Mouse (Mus musculus): Measurements from ENCODE around the gene Olfr323. TPM values are rescaled to one million over a fixed set of nuclear protein-coding genes. Genes with fewer than 3 reads are reported as not detected.

The Olfr323 gene
- total RNA-seq, 2 experiments from 2014 or later = not detected

DNA sequence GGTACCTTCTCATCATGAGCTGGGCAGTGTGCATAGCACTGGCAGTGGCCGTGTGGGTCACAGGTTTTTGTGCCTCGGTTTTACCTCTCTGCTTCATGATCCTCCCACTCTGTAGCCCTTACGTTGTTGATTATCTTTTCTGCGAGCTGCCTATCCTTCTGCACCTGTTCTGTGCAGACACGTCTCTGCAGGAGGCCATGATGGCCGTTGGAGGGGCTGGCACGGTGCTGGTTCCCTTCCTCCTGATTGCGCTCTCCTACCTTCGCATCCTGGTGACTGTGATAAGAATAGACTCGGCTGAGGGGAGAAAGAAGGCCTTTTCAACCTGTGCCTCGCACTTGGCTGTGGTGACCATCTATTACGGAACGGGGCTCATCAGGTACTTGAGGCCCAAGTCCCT, 32.5 kb downstream of the Olfr323 start:
- no peak for DNase-seq (ENCODE audit: extremely low spot score in 1 of 2, low spot score in 2 of 2)
- no peak overlapping the region for H3K27ac ChIP-seq
- intact Hi-C loops (cut with DNase I) = no loop called here
- no peak for TF ChIP-seq CTCF (IDR thresholded peaks at IDR 0.05)
- no peak overlapping the region for H3K4me3 ChIP-seq

DNA sequence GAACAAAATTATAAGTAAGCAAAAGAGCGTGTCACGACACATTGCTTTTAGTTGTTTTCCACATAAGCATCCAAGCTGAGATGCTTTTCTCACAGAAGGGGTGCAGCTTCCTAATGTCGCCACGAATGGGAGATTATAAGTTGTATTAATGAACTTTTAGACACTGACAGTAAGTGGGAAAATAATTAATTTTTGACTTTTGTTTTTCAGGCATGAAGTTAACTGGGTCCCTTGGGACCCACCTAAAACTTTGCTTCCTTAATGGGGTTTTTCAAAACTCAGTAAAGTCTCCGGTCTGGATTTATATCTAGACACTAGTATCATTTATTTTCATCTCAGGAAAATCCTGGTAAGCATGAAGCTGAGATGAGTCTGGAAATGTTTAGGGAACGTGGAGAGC, 35.5 kb downstream of the Olfr323 start, which contains the start of gene Olfr324:
Olfr324 (plus strand) TSS at position 301 of the 400 bp plus-strand sequence.
- H3K4me3 ChIP-seq = no peak within 1 kb of the TSS
- H3K27ac ChIP-seq = no peak within 1 kb of the TSS
- TF ChIP-seq CTCF (IDR thresholded peaks at IDR 0.05) = no peak
- intact Hi-C loops (cut with DNase I) = no loop called here
- no peak for DNase-seq (ENCODE audit: extremely low spot score in 1 of 2, low spot score in 2 of 2)

GRCm38 (mm10) chr11:58588620-58589250, 41.6 kb downstream of the Olfr323 start:
- H3K27ac ChIP-seq = no peak overlapping the region
- no peak for DNase-seq (ENCODE audit: extremely low spot score in 1 of 2, low spot score in 2 of 2)
- intact Hi-C loops (cut with DNase I) = no loop called here
- no peak for TF ChIP-seq CTCF (IDR thresholded peaks at IDR 0.05)
- H3K4me3 ChIP-seq = no peak overlapping the region

DNA sequence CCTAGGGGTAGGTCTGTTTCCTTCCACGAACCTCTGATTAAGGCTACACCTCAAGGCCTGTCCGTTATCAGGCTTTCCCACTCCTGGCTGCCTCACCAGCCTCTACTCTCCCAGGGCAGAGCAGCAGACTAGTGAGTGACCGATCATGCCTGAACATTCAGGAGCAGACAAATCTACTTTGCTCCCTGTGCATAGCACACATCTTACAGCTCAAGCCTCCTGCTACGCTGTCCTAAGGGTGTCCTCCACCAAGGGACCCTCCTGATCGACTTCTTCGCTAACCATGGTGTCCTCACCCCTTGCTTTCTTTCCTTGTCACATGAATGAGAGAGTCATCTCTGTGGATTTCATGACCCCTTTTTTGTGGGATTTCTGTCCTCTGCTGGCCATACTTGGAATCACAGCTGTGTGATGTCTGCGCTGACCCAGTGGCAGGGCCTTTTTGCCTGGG, 42.4 kb downstream of the Olfr323 start:
- peak in 1 of 2 experiments; percentile 40 for DNase-seq (ENCODE audit: extremely low spot score in 1 of 2, low spot score in 2 of 2)
- no peak overlapping the region for H3K27ac ChIP-seq
- intact Hi-C loops (cut with DNase I) = loop anchor here (2.0 kb wide), 1 partner anchor 185 kb away; no protein-coding TSS in a partner anchor
- peak; percentile 90 for TF ChIP-seq CTCF (IDR thresholded peaks at IDR 0.05)
- no peak overlapping the region for H3K4me3 ChIP-seq

GRCm38 (mm10) chr11:58578636-58579035, 51.7 kb downstream of the Olfr323 start:
- TF ChIP-seq CTCF (IDR thresholded peaks at IDR 0.05) = no peak
- intact Hi-C loops (cut with DNase I) = no loop called here
- DNase-seq (ENCODE audit: extremely low spot score in 1 of 2, low spot score in 2 of 2) = no peak
- no peak overlapping the region for H3K4me3 ChIP-seq
- H3K27ac ChIP-seq = no peak overlapping the region

DNA sequence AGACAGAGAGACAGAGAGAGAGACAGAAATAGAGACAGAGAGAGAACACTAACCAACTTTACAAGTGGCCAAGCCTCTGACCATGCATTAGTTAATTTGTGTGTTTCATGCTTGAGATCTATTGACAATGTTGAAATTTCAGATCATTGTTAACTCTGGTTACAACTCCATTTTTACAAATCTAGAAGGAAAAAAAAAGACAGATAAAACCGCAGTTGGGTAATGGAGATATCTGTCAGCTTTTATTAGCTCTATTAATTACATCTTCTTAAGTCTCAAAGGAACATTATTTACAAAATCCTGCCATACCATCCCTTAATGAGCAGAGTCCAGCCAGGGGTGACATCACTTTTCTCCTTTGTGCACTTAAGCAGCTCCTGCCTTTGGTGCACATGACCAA, 52.9 kb downstream of the Olfr323 start, which contains the start of gene Olfr325:
Olfr325 (plus strand) TSS at position 301 of the 400 bp plus-strand sequence.
- no peak within 1 kb of the TSS for H3K4me3 ChIP-seq
- DNase-seq (ENCODE audit: extremely low spot score in 1 of 2, low spot score in 2 of 2) = no peak
- TF ChIP-seq CTCF (IDR thresholded peaks at IDR 0.05) = no peak
- intact Hi-C loops (cut with DNase I) = no loop called here
- no peak within 1 kb of the TSS for H3K27ac ChIP-seq

Other genes starting within 250 kb of the Olfr323 start
- gene 1810065E05Rik, start 209.4 kb downstream of the Olfr323 start, total RNA-seq (2021) = not detected
- not detected for gene Gm12253, start 197.9 kb downstream of the Olfr323 start, total RNA-seq (2021)
- not detected for gene Lypd9, start 177.6 kb downstream of the Olfr323 start, total RNA-seq (2021)
- not detected for gene Olfr30, start 168.2 kb downstream of the Olfr323 start, total RNA-seq (2021)
- not detected for gene Olfr332, start 137.9 kb downstream of the Olfr323 start, total RNA-seq (2021)
- gene Olfr331, start 127.9 kb downstream of the Olfr323 start, total RNA-seq (2021) = not detected
- not detected for gene Olfr330, start 95.7 kb downstream of the Olfr323 start, total RNA-seq (2021)
- not detected for gene Olfr329-ps, start 84.1 kb downstream of the Olfr323 start, total RNA-seq (2021)
- gene Olfr328, start 74.9 kb downstream of the Olfr323 start, total RNA-seq (2021) = under 1 TPM; 0.12 to 0.27 TPM
- gene Olfr224, start 59.9 kb downstream of the Olfr323 start, total RNA-seq (2021) = not detected
- not detected for gene Olfr325, start 52.8 kb downstream of the Olfr323 start, total RNA-seq (2021)
- gene Olfr324, start 35.4 kb downstream of the Olfr323 start, total RNA-seq (2021) = not detected
- gene 2210407C18Rik, start 14.4 kb downstream of the Olfr323 start, total RNA-seq (2021) = not detected
- not detected for gene Trim58, start 10.0 kb upstream of the Olfr323 start, total RNA-seq (2021)
- gene Olfr322, start 28.3 kb upstream of the Olfr323 start, total RNA-seq (2021) = not detected
- gene Olfr320, start 50.6 kb upstream of the Olfr323 start, total RNA-seq (2021) = not detected
- not detected for gene Olfr319, start 68.7 kb upstream of the Olfr323 start, total RNA-seq (2021)
- not detected for gene Olfr318, start 93.5 kb upstream of the Olfr323 start, total RNA-seq (2021)
- gene Olfr317, start 108.7 kb upstream of the Olfr323 start, total RNA-seq (2021) = under 1 TPM in 1 of 2 experiments, not detected in 1; 0.23 TPM
- 1 to 10 TPM; 1.2 to 1.4 TPM for gene Olfr316, start 122.2 kb upstream of the Olfr323 start, total RNA-seq (2021)
- not detected for gene Olfr315, start 142.7 kb upstream of the Olfr323 start, total RNA-seq (2021)
- not detected for gene Olfr314, start 152.5 kb upstream of the Olfr323 start, total RNA-seq (2021)
- gene Fam183b, start 171.5 kb upstream of the Olfr323 start, total RNA-seq (2021) = 1 to 10 TPM; 1.4 to 3.5 TPM
- not detected for gene Olfr313, start 184.5 kb upstream of the Olfr323 start, total RNA-seq (2021)
- gene Olfr312, start 198.7 kb upstream of the Olfr323 start, total RNA-seq (2021) = under 1 TPM in 1 of 2 experiments, not detected in 1; 0.09 TPM
- gene Olfr311, start 208.8 kb upstream of the Olfr323 start, total RNA-seq (2021) = under 1 TPM in 1 of 2 experiments, not detected in 1; 0.26 TPM
- gene Gm12258, start 216.7 kb upstream of the Olfr323 start, total RNA-seq (2021) = 10 to 100 TPM; 17.3 to 20.2 TPM
- gene 2810021J22Rik, start 236.7 kb upstream of the Olfr323 start, total RNA-seq (2021) = 10 to 100 TPM; 10.9 to 11.5 TPM